Mouse (Mus musculus) mature B cell (primary cell): ENCODE results near the gene Creb5.

Source experiments
- in situ Hi-C: fragments of 300-500 bp; cut with MboI; formaldehyde crosslinking; loops from 2 replicates; pipeline ENCODE4 v1.14.3; 2019

Gene Creb5

GRCm38 (mm10) chr6:53545483-53545900 is 258.4 kb downstream of the Creb5 start:
- in situ Hi-C loops = no loop called here

- in situ Hi-C loops = no loop called here
These were observed 258.9 kb downstream of the Creb5 start for GRCm38 (mm10) chr6:53545989-53546388.

- in situ Hi-C loops = no loop called here
These were observed 261.2 kb downstream of the Creb5 start for GRCm38 (mm10) chr6:53548236-53548635.

DNA sequence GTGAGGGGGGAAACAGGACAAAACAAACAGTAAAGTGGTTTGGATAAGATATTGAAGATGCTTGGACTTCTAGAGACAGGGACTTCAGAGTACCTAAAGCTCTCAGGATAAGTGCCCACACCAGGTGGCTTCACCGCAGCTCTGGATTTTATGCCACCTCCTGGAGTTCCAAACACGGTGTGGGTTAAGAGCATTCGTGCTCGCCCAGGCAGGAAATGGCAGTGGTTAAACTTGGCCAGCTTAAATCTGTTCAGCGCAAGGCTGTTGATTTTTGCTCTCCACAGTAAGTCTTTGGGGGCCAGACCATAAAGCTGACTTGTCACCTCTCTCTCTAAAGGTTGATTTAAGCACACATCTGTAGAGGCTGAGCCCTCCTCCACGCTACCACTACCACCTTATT is 262.3 kb downstream of the Creb5 start:
- in situ Hi-C loops = no loop called here

DNA sequence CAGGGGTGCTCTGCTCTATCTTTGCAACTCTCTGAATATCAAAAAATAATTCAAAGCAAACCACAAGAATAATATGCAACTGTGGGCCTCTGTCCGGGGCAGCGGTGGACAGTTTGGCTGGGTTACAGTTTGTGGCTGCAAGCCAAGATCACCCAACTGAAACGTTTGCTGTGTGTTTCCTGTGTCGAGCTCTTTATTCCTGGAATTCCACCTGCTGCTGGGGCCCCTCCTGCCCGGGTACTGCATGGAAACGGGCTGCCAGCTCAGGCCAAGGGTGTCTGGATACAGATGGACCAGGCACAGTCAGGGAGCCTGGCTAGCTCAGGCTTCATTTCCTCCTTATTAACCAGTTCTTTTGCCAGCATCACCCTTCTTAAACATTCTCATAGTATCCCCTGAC is 269.0 kb downstream of the Creb5 start:
- in situ Hi-C loops = no loop called here

DNA sequence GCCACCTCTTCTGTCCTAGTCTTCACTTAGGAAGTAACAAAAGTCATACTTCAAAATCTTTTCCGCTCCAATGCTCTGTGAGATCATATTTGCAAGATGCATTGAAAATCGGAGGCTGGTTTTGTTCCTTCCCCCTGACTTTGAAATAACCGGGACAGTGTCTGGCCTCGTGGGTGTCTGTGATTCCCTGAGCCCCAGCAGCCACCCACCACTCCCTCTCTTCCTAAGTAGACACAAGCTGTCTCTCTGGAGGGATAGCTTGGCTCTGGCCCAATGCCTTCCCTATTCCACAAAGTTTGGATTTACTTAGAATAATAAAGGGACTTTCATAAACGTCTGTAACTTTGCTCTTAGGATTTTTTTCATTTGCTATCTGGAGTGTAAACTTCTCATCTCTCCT is 273.9 kb downstream of the Creb5 start:
- in situ Hi-C loops = no loop called here

GRCm38 (mm10) chr6:53562586-53562985 is 275.5 kb downstream of the Creb5 start:
- in situ Hi-C loops = no loop called here

GRCm38 (mm10) chr6:53563546-53564185 is 276.6 kb downstream of the Creb5 start:
- in situ Hi-C loops = no loop called here

GRCm38 (mm10) chr6:53569436-53569835 is 282.4 kb downstream of the Creb5 start:
- in situ Hi-C loops = no loop called here

- in situ Hi-C loops = no loop called here
These were observed 283.8 kb downstream of the Creb5 start for GRCm38 (mm10) chr6:53570906-53571305.

DNA sequence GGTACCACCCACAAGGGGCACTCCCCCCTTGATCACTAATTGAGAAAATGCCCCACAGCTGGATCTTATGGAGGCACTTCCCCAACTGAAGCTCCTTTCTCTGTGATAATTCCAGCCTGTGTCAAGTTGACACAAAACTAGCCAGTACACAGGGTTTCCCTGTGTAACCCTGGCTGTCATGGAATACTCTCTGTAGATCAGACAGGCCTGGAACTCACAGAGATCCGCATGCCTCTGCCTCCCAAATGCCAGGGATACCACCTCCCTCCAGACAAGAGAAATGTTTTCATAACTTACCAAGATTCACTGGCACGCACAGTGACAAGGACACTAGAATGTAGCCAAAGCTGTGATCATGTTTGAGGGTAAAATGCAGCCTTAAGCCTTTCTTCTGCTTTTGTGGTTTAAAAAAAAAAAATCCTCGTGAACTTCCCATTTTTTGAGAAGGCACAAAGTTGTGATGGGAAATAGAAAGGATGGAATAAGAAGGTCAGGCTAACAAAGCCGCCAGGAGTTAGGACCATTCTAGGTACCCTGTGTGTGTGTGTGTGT is 284.6 kb downstream of the Creb5 start:
- in situ Hi-C loops = no loop called here

DNA sequence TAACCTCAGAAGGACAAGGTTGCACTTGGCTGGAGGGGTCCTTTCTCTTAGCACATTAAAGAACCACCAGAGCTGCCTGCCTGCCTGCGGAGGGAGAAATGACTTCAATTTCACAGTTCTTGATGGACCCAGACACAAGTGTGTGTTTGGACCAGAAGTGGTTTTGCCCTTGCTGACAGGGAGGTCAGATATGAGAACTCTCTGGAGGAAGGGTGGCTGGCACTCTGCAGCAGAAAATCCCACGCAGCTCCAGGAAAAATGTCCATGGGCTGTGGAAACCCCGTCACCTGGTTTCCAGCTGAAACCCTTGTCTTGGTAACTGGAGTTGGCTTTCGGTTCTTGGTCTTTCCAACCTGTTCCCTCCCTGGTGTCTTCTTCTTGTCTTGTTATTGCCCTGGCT is 285.4 kb downstream of the Creb5 start:
- in situ Hi-C loops = no loop called here

DNA sequence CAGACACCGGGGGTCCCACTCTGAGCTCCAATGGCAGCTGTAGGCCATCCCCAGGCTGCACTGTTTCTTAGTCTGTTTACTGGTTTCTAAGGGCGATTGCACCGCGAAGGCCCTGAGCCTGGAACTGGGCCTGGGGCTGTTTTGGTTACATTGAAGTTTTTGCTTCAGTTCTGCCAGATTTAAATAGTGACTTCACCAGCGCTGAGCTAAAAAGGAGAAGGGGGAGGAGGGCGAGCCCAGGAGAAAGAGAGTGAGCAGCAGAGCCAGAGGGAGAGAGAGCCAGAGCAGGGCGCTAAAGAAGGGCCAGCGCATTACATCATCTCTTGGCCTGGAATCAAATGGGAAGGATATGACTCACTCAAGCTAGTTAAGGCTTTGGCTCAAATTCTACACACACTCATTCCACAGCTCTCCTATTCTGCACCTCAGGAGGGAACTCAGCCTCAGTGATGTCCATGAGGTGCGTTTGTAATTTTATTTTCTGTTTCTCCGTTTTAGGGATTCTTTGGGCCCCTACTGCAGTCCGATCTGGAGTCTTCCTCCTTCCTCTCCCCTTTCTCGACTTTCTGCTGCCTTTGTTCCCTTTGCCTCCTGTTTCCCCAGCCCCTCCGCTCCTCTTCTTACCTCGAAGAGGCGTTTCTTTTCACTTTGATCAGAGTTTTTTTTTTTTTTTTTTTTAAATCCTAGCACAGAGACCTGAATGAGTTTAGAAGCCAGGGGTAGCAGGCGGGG is 286.1 kb downstream of the Creb5 start:
- in situ Hi-C loops = no loop called here

- in situ Hi-C loops = no loop called here
These were observed 286.6 kb downstream of the Creb5 start for GRCm38 (mm10) chr6:53573711-53574065.

DNA sequence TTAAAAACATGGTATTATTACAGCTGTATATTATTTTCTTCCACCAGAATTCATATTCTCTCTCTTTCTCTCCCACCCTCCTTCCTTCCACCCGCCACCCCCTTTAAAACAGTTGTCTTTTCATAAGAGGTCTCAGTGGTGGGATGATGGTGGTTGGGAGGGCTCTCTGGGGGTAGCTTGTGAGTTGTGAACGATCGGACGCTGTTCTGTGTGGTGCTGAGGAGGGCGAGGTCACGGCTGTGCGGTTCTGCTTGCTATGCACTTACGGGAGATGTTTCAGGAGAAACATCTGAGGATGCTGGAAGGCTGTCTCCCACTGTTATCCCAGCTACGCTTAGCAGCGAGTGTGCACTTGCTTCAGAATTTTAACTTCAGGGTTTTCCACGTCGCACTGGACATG is 287.0 kb downstream of the Creb5 start:
- in situ Hi-C loops = no loop called here

DNA sequence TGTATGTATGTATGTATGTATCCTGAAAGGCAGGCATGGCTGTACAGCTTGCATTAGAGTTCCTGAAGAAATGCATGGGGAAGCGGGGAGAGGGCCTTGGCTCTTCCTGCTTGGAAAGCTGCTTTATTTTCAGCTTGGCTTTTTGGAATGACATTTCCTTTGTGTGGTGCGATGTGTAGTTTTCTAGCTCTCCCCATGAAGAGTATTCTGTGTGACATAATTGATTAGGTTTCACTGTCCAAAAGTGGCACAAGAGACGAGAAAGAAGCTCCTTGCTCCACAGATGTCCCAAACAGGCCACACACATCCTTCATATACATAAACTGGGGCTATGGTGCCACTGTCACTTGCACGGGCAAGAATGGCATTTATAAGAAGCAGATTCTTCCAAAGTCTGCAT is 288.1 kb downstream of the Creb5 start:
- in situ Hi-C loops = no loop called here

GRCm38 (mm10) chr6:53575836-53576235 is 288.8 kb downstream of the Creb5 start:
- in situ Hi-C loops = no loop called here

DNA sequence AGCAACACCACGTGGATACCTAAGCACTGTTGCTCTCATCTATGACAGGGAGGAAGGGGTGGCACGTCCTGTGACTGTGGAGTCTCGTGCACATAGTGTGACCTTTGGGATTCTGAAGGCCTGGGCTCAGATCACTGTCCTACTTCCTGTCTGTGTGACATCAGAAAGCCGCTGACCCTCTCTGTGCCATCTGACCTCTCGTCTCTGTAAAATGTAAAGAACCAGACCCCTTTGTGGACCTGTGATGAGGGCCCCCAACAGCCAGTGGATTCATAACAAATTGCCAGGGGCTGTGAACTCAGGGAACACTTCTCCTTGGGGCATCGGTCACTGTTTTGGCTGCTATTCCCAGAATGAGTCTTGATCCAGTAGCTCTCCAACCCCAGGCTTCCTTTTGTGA is 289.8 kb downstream of the Creb5 start:
- in situ Hi-C loops = no loop called here

DNA sequence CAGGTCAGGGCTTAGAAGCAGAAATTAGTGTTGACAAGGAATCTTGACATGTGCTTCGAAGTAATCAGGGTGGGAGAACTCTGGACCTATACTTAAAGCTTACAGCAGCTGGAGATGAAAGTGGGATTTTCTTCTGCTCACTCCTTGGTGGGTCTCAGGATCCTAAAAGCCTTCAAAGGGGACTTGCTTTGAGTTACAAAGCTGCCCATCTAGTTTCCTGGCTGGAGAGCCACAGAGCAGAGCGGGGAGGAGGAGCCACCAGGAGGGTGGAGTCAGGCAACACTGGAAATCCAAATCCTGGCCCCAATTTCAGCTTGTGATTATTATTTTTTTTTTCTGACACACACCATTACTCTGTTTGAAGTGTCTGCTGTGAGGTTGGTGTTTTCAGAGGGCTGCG is 290.7 kb downstream of the Creb5 start:
- in situ Hi-C loops = no loop called here

DNA sequence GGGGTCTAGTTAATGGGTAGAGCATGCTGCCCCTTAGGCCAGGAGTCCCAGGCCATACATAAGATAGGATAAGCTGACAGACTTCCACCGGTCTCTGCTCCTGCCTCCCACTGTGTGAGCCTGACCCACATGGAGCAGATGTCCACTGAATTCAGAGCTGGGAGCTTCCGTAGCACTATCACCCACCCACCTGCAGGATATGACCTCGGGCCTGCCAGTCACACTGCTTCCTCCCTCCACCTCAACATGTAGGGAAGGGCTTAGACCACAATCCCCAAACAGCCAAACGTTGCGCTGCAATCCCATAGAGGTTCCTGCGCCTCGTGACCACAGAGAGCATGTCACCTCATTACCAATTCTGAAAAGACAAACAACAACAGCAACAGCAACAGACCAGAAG is 293.3 kb downstream of the Creb5 start:
- in situ Hi-C loops = no loop called here

DNA sequence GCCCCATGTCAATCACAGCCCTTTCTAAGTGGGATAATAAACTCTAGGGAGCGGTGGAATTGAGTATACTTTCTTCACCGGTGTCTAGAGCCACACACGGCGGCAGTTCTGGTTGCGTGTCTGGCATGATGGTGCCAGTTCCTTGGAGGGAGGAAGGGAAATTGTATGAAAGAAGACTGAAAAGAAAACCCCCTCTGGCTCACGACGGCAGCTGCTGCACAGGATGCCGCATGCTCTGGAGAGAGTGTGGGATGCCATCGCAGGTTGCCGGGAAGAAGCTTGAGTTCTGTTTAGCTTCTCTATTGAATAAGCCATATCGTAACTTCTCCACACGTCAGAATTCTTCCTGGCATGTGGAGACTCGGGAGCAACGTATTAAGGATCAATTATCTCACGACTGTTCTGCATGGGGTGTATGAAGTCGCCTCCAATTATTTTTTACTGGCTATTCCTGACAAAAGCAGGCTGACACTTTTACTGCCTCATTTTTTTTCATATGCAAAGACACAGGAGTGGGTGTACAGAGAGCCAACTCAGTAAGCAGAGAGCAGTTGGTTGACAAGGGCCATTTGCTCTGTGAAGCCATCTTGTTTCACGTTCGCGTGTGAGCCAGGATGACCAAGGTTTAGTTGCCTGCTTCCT is 296.3 kb downstream of the Creb5 start:
- in situ Hi-C loops = no loop called here

DNA sequence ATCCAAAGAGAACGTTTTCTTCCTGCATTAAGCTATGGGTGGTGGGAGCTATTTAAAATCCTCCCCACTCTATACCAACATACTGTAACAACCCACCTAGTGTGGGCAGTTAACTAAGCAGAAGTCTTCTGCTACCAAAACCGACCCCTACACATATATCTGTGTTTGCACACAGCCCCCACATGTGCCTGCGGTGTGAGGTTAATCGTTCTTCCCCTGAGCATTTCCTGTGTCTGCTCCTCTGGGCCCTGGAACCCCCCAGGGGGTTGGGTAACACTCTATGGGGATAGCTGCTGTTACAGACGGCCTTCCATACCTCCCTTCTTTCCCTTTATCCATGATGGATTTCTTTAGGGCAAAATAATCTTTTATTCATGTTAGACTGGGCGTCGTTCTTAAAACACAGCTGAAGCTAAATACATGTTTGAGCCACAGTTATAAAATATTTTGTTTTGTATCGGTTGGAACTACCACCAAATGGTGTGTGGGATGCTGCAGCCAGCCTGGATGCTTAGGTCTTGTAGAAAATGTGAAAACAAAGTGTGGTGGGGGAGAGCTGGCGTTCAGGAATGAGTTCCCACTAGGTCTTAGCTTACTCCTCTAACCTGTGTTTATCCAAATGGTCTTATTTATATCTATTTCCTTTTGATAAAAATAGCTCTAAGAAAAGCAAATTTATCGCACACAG is 297.8 kb downstream of the Creb5 start:
- in situ Hi-C loops = no loop called here
